Mouse (Mus musculus) stomach, embryonic 14.5 days (tissue): ENCODE results near the gene Gsc2. TPM values are rescaled to one million over a fixed set of nuclear protein-coding genes. Genes with fewer than 3 reads are reported as not detected.

Experiments
- ATAC-seq: fragments of 200-750 bp; cut with Nextera tagmentation; 2 replicates; pipeline ENCODE4 v1.8.0; 2017; ENCODE audit warnings: low read depth, moderate TSS enrichment; ENCODE audit not compliant: insufficient number of reproducible peaks, insufficient read depth, low FRiP score
- H3K27ac ChIP-seq: fragments of 300-500 bp; sonication (generic); 2 replicates; pipeline ENCODE4 v1.5.1; 2014; ENCODE audit warnings: mild to moderate bottlenecking, low read length, moderate library complexity, mixed read lengths
- H3K27me3 ChIP-seq: fragments of 300-500 bp; sonication (generic); 2 replicates; pipeline ENCODE4 v1.6.1; 2014; ENCODE audit warnings: low read length, control low read depth, mixed read lengths; ENCODE audit not compliant: control insufficient read depth, insufficient read depth
- H3K36me3 ChIP-seq: fragments of 300-500 bp; sonication (generic); 2 replicates; pipeline ENCODE4 v1.6.1; 2014; ENCODE audit warnings: mild to moderate bottlenecking, control low read depth, low read length, moderate library complexity, mixed read lengths; ENCODE audit not compliant: control insufficient read depth, insufficient read depth
- H3K4me1 ChIP-seq: fragments of 300-500 bp; sonication (generic); 2 replicates; pipeline ENCODE4 v1.6.1; 2014; ENCODE audit warnings: low read length, control low read depth, mixed read lengths; ENCODE audit not compliant: control insufficient read depth, insufficient read depth
- H3K4me2 ChIP-seq: fragments of 300-500 bp; sonication (generic); replicated peaks from 2 replicates; pipeline ENCODE4 v1.6.1; 2014; ENCODE audit warnings: low read depth, low read length, control low read depth
- H3K4me3 ChIP-seq: fragments of 300-500 bp; sonication (generic); 2 replicates; pipeline ENCODE4 v1.5.1; 2014; ENCODE audit warnings: low read depth, low read length, control low read depth
- H3K9ac ChIP-seq: fragments of 300-500 bp; sonication (generic); replicated peaks from 2 replicates; pipeline ENCODE4 v1.6.1; 2014; ENCODE audit warnings: low read depth, mild to moderate bottlenecking, control low read depth, low read length, moderate library complexity, mixed read lengths
- H3K9me3 ChIP-seq: fragments of 300-500 bp; sonication (generic); 2 replicates; pipeline ENCODE4 v1.6.1; 2016; ENCODE audit warnings: low read depth, low read length, control low read depth; ENCODE audit not compliant: control insufficient read depth
- WGBS: fragments of 180-500 bp; shearing (Covaris S2); extraction: QIAGEN DNeasy Blood & Tissue Kit; methylation state at CpG from one replicate; pipeline ENCODE4 v1.1.7; 2014; 5-methylcytosine and 5-hydroxymethylcytosine counted together
- polyA plus RNA-seq: library from polyadenylated mRNA; unstranded; fragments of >200 nt; fragmentation: Nextera tagmentation; extraction: Ambion mirVana; gene quantifications from 2 replicates; pipeline ENCODE4 v1.2.1, GENCODE M21; 2014

The Gsc2 gene
- polyA plus RNA-seq, 1 experiment from 2014 or later = not detected

DNA sequence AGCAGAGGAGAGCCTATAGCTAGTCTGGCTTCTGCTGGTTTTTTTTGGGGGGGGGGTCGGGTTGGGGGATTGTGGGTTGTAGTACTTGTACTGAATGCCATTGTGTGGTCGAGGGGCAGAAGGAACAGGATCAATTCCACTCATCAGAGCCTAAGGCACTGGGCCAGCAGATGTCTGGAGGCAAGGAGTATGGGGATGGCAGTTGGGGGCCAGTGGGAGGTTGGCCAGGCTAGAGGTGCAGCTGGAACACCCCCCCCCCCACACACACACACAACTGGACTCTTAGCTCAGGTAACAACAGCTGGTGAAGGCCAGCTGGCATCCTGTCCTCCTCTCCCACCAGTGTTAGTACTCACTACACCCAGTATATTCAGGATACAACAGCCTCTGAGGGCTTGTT lies 14.4 kb upstream of the Gsc2 start:
- no peaks in the 10 kb centered on the region for H3K4me1 ChIP-seq
- no peak overlapping the region for H3K4me2 ChIP-seq
- H3K36me3 ChIP-seq = peaks cover 14% of the 10 kb centered on the region
- WGBS = 12% methylated on average over 2 of the region's 2 CpGs
- H3K9me3 ChIP-seq = no peaks in the 10 kb centered on the region
- no peak overlapping the region for H3K4me3 ChIP-seq
- H3K27ac ChIP-seq = peak overlapping the region; percentile 77; the same call in 1 of the 2 replicates
- no peak for ATAC-seq
- no peaks in the 10 kb centered on the region for H3K27me3 ChIP-seq
- H3K9ac ChIP-seq = no peak overlapping the region

DNA sequence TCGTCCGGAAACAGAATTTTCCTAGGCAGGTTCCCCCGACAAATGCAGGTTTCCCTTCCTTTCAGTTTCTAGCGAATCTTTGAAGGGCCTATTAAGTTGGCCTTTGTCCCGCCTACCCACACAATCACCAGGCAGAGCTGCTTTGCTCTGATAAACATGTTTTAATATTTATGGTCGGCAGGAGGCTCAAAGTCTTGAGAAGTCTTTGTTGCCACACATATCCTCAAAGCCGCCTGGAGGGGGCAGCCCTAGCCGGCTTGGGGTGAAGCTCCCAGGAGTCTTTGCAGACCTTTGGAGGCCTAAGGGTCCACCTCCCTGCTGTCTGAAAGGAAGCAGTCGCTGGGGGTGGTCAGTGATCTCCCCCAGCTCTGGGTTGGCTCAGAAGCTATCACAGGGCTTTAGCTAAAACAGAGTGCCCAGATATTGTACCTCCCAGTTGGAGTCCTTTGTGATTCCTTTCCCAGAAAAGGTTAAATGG lies 13.8 kb upstream of the Gsc2 start:
- under 1% methylated on average over 9 of the region's 9 CpGs for WGBS
- H3K4me3 ChIP-seq = peak overlapping the region; percentile 54
- ATAC-seq = peak; percentile 68

DNA sequence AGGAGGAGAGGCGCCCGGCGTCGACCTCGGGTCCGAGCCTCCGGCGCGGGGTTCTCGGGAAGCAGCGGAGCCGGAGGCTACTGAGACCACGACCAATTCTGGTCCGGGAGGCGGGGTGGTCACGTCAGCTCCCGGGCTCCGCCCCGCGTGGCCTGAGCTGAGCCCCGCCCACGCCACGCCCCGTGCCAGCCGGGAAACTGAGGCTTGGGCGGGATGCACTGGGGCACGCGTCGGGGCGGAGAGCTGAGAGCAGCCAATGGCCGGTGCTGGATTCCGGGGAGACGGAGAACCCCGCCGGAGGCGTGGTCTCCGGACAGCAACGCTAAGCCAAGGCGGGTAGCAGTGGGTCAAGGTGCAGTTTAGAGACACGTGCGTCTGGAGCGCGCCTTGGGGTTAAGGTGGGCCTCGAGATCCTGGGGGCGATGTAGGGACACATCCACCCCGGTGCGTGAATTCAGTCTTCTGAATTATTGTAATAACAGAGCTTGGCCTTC lies 13.3 kb upstream of the Gsc2 start, which contains the start of gene Slc25a1:
Slc25a1 (minus strand) TSS at position 133 of the 494 bp plus-strand sequence.
- H3K4me2 ChIP-seq = peak within 1 kb of the TSS; percentile 78

More for the DNA sequence above, 13.8 kb upstream of the Gsc2 start:
- Histone ChIP-seq H3K4me1 (no peaks in the 10 kb centered on the region), H3K9ac (peak overlapping the region; percentile 69; the same call in 1 of the 2 replicates), H3K9me3 (no peaks in the 10 kb centered on the region), H3K27me3 (no peaks in the 10 kb centered on the region), H3K4me2 (peak overlapping the region; percentile 78), H3K36me3 (peaks cover 14% of the 10 kb centered on the region), H3K27ac (peak overlapping the region; percentile 77)

DNA sequence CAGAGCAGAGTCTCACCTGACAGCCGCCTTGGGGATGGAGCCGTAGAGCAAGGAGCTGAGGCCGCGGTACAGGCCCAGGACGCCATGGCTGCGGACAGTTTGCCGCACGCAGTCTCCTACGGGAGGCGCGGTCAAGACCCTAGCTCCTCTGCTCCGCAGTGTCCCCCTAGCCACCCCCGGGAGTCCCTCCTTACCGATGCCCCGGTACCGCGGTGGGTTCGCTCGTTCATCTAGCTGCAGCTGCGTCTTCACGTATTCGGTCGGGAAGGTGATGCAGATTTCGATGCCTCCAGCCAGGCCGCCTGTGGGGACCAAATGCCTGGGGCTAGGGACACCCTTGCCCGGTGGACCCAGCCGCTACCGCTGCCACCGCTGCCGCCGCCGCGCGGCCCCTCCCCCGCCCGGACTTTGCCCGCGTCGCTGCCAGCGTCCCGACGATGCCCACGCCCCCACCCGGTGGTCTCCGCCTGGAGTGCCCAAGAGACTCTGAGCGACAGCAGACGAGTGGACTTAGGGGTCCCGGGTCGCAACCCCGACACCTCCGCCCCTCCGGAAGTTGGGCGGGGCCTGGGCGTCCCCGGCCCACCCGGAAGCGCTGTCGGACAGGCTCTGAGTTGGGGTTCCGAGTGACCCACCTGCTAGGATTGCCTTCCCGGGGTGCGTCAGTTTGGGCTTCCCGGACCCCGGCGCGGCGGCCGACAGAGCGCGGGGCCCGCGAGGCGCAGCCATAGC lies 12.7 kb upstream of the Gsc2 start:
- peak overlapping the region; percentile 69 for H3K9ac ChIP-seq
- under 1% methylated on average over 72 of the region's 72 CpGs for WGBS
- ATAC-seq = peak; percentile 54

More for the DNA sequence above, 13.3 kb upstream of the Gsc2 start, which contains the start of gene Slc25a1:
- peak; percentile 81 for ATAC-seq
- Histone ChIP-seq H3K27me3 (no peaks in the 10 kb centered on the region), H3K27ac (peak within 1 kb of the TSS; percentile 77), H3K9ac (peak within 1 kb of the TSS; percentile 69), H3K9me3 (no peaks in the 10 kb centered on the region), H3K4me3 (peak within 1 kb of the TSS; percentile 54), H3K4me1 (no peaks in the 10 kb centered on the region), H3K36me3 (peaks cover 14% of the 10 kb centered on the region)
- WGBS = under 1% methylated on average over 47 of the region's 47 CpGs

DNA sequence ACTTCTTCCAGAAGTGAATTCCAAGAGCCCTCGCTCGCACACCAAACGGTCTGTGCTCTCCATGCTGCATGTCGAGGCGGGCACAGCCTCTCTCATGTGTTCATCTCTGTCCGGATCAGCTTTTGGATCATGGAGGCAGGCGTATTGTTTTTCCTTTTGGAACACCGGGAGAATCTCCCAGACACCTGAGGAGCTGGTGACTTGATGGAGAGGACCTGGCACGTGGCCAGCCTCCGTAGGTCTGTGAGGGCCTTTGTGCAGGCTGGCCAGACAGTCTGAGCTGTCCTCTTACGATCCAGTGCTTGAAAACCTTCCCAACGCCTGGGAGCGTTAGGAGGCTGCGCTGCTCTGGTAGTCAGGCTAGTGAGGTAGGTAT lies 7.3 kb upstream of the Gsc2 start:
- Histone ChIP-seq H3K4me2 (peak overlapping the region; percentile 95), H3K4me1 (peaks cover 11% of the 10 kb centered on the region; the same call in 1 of the 2 replicates), H3K9ac (peak overlapping the region; percentile 91), H3K27ac (peak overlapping the region; percentile 69), H3K36me3 (peaks cover 14% of the 10 kb centered on the region), H3K9me3 (no peaks in the 10 kb centered on the region), H3K4me3 (peak overlapping the region; percentile 77), H3K27me3 (0 out of 2 replicates have a peak, but pooled peaks cover 4% of the 10 kb centered on the region)
- ATAC-seq = no peak
- under 1% methylated on average over 14 of the region's 14 CpGs for WGBS

More for the DNA sequence above, 12.7 kb upstream of the Gsc2 start:
- H3K4me1 ChIP-seq = peaks cover 4% of the 10 kb centered on the region; the same call in 1 of the 2 replicates
- peak overlapping the region; percentile 78 for H3K4me2 ChIP-seq
- H3K4me3 ChIP-seq = peak overlapping the region; percentile 54
- H3K27me3 ChIP-seq = no peaks in the 10 kb centered on the region
- H3K9me3 ChIP-seq = no peaks in the 10 kb centered on the region
- H3K27ac ChIP-seq = peak overlapping the region; percentile 77; the same call in 1 of the 2 replicates
- peaks cover 14% of the 10 kb centered on the region for H3K36me3 ChIP-seq

DNA sequence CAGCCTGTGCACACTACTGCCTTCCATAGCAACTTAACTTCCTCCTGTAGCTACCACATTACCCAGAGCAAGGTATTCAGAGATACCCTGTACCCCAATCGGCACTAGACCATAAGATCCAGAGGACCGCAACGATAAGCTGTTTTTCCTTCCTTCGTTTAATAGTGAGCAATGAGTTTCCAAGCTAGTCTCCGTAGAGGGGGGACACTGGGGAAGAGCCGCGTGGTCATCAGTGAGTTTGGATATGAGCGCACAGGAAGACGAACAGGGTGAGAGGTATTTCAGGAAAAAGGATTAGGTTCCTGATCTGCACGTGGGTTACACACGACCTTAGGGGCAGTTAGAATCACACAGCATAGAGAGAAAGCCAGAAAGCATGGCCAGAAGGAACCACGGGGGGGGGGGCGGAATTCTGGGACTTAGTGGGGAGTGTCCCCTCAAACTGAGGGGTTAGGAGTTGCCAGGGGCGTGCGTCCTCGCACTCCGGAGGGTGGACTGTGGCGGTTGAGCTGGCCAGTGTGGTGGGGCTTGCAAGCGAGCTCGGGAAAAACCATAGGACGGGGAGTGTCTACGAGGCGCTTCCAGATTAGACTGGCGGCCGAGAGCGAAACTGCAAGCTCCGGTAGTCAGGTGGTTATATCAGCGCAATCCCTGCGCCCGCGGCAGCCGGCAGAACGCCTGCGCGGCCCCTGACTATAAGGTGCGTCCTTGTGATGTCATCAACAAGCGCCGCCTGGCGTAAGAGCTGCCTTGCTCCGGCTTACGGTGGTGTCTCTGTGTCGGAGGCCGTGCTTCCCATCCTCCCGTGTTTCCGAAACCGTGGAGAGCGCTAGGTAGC lies 6.7 kb upstream of the Gsc2 start:
- Histone ChIP-seq H3K4me2 (peak overlapping the region; percentile 95), H3K4me1 (peaks cover 11% of the 10 kb centered on the region; the same call in 1 of the 2 replicates), H3K9ac (peak overlapping the region; percentile 91), H3K27ac (peak overlapping the region; percentile 69), H3K9me3 (no peaks in the 10 kb centered on the region), H3K36me3 (peaks cover 14% of the 10 kb centered on the region), H3K27me3 (peaks cover 7% of the 10 kb centered on the region; the same call in 1 of the 2 replicates), H3K4me3 (peak overlapping the region; percentile 77)
- ATAC-seq = peak; percentile 96
- WGBS = 2% methylated on average over 46 of the region's 47 CpGs

- no peaks in the 10 kb centered on the region for H3K9me3 ChIP-seq
- peaks cover 11% of the 10 kb centered on the region; the same call in 1 of the 2 replicates for H3K4me1 ChIP-seq
- 0 out of 2 replicates have a peak overlapping the region, but pooled peaks have one; percentile 65 for H3K4me2 ChIP-seq
- H3K9ac ChIP-seq = no peak overlapping the region
- no peak for ATAC-seq
- WGBS = 11% methylated on average over 20 of the region's 20 CpGs
- peaks cover 16% of the 10 kb centered on the region; the same call in 1 of the 2 replicates for H3K27me3 ChIP-seq
- H3K4me3 ChIP-seq = no peak overlapping the region
- peaks cover 7% of the 10 kb centered on the region; the same call in 1 of the 2 replicates for H3K36me3 ChIP-seq
- H3K27ac ChIP-seq = no peak overlapping the region
These were observed 5.7 kb upstream of the Gsc2 start for GRCm38 (mm10) chr16:17920586-17920985.
